Mouse (Mus musculus): Measurements from ENCODE around the gene Tmprss11f. TPM values are rescaled to one million over a fixed set of nuclear protein-coding genes. Genes with fewer than 3 reads are reported as not detected.
"Not testable (repeated sequence)": the region's sequence is repeated elsewhere in the genome, so short reads cannot be mapped to it uniquely, and the experiment has no call there.

Tmprss11f gene
- total RNA-seq (2021): not detected

GRCm38 (mm10) chr5:86632324-86632723 lies at the start of gene Tmprss11f:
Tmprss11f (minus strand) TSS chr5:86632424.
- intact Hi-C loops (cut with DNase I): no loop called here
- no peak for DNase-seq

GRCm38 (mm10) chr5:86676262-86676661 lies 44.0 kb upstream of the Tmprss11f start, which contains the start of gene Tmprss11b:
Tmprss11b (minus strand) TSS chr5:86676362.
- DNase-seq: no peak
- intact Hi-C loops (cut with DNase I): no loop called here

DNA sequence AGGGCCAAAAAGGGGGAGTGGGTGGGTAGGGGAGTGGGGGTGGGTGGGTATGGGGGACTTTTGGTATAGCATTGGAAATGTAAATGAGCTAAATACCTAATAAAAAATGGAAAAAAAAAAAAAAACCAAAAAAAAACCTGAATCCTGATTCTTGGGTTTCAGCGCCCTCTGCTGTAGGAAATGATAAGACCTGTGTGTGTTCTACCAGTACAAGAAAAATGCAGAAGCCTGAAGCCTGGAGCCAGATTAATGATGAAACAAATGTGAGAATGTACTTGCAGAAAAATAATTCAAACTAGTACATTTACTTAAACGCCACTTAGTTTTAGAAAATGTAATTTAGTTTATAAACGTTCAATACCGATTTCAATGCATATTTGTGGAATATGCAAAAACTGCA lies 17.0 kb upstream of the Tmprss11f start:
- not testable (repeated sequence) for DNase-seq
- intact Hi-C loops (cut with DNase I): loop anchor here (2.0 to 10.0 kb wide), 2 partner anchors 216 to 454 kb away; partner anchors contain the start of gene Gnrhr

DNA sequence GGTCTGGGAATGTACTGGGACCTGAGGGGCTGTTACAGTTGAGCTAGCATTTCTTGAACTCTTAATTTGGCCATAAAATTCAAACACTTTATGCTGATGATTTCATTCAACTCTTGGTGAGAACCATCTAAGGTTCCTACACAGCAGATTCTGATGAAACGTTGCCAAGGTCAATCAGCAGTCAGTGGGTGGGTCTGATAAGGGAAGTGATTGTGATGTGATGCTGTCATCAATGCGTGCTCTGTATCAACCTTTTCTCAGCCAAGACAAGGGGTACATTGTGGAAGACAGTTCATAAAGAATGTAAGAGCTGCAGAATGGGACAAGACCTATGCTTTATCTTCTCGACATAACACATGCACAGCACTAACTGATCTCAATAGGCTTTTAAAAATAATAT lies 8.6 kb upstream of the Tmprss11f start:
- no peak for DNase-seq
- intact Hi-C loops (cut with DNase I): loop anchor here (10.0 kb wide), 1 partner anchor 446 kb away; the partner anchor contains the start of gene Gnrhr

GRCm38 (mm10) chr5:86630700-86631099 lies 1.5 kb downstream of the Tmprss11f start:
- intact Hi-C loops (cut with DNase I): no loop called here

GRCm38 (mm10) chr5:86621778-86622177 lies 10.4 kb downstream of the Tmprss11f start:
- DNase-seq: no peak
- intact Hi-C loops (cut with DNase I): no loop called here

More at GRCm38 (mm10) chr5:86630700-86631099, 1.5 kb downstream of the Tmprss11f start:
- DNase-seq: no peak

DNA sequence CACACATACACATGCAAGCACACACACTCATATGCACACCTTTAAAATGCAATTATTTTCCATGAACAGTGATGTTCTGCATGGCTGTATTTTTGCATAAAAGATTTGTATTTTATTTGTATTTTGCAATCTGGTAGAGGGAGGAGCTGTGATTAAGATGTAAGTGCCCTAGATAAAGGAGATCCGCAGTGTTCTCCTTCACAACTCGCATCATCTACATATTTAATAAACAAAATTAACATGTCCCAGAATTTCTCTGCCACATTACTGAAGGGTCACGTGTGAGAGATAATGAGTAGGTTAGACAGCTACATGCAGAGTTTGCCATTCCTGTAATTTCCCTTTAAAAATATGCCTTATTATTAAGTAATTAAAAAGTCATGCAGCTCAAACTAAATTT lies 46.3 kb downstream of the Tmprss11f start:
- no peak for DNase-seq
- intact Hi-C loops (cut with DNase I): no loop called here

GRCm38 (mm10) chr5:86582618-86583017 lies 49.6 kb downstream of the Tmprss11f start:
- no peak for DNase-seq
- intact Hi-C loops (cut with DNase I): no loop called here

- intact Hi-C loops (cut with DNase I): no loop called here
- no peak for DNase-seq
These were observed 50.2 kb downstream of the Tmprss11f start for GRCm38 (mm10) chr5:86581998-86582397.

DNA sequence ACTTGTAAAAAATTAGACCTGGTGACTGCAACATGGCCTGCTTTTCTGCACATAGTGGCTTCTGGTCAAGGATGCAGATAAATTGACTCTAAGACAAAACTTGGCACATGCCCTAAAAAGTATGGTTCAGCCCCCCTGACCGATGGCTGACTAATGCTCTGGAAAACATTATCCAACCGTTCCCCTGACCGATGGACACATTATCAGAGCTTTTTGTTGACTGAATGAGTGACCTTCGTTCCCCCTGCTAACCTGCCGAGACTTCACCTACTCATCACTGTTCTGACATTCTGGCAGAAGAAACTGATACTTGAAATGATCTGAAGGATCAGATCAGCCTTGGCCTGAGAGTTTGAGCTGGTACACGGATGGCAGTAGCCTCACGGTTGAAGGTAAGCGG lies 53.5 kb downstream of the Tmprss11f start:
- DNase-seq; intact Hi-C loops (cut with DNase I): not testable (repeated sequence)

- intact Hi-C loops (cut with DNase I): no loop called here
- DNase-seq: no peak
These were observed 85.5 kb downstream of the Tmprss11f start for GRCm38 (mm10) chr5:86546693-86547092.

DNA sequence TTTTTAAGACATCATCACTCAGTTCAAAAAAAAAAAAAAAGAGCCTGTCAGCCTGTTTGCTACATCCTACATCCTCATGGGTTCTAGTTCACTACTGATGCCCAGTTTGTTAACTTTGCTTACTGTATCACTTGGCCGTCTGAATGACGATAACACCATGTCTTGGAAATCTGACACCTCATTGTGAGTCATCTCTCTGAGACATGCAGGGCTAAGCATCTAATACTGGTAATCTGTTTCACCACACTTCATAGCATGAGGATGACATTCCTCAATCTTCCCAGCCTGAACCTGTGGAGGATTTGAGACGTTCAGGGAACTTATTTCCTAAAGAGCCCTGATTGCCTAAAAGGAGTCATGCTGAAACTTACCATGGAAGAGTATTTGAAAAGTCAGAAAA lies 91.6 kb downstream of the Tmprss11f start:
- intact Hi-C loops (cut with DNase I): no loop called here
- DNase-seq: no peak

- DNase-seq: no peak
- intact Hi-C loops (cut with DNase I): no loop called here
These were observed 103.5 kb downstream of the Tmprss11f start for GRCm38 (mm10) chr5:86528725-86529124.

DNA sequence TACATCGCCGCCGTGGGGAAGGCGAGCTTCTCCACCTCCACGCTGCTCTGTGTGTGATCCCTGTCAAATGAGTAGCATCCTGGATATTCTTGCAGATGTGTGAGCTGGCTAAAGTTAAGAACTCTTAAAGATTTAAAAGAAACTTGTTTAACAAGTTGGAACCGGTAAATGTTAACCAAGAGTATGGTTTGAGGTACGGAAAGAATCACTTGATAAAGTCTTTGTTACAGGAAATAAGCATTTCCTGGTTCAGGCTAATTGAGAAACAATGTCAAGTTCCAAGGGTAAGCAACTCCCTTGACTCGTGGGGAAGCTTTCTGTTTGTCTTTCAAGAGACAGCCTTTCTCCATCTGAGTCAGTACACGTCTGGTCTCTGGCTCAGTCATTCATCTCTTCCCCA lies 113.7 kb downstream of the Tmprss11f start, which contains the start of gene Tmprss11g:
TSS of gene Tmprss11g (minus strand) at position 101 of the 400 bp plus-strand sequence.
- intact Hi-C loops (cut with DNase I): no loop called here
- no peak for DNase-seq

GRCm38 (mm10) chr5:86511538-86511937 lies 120.7 kb downstream of the Tmprss11f start:
- intact Hi-C loops (cut with DNase I): no loop called here
- DNase-seq: no peak

DNA sequence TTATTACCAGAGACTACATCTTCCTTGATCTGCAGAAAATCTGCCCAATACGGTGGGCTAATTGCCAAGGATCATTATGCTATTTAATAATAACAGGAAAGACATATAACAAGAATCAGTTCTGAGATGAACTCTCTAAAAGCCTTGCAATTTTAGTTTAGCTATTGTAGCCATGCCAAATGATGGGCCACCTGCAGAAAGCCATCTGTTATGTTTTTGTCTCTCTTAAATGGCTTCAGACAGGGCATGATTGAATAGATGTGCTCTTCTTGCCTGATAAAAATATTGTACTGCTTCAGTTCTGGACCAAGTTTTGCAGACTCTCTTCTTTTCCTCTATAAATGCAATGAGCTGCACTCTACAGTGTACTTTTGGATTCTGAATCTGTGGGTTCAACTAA lies 138.8 kb downstream of the Tmprss11f start:
- intact Hi-C loops (cut with DNase I): no loop called here
- DNase-seq: no peak

DNA sequence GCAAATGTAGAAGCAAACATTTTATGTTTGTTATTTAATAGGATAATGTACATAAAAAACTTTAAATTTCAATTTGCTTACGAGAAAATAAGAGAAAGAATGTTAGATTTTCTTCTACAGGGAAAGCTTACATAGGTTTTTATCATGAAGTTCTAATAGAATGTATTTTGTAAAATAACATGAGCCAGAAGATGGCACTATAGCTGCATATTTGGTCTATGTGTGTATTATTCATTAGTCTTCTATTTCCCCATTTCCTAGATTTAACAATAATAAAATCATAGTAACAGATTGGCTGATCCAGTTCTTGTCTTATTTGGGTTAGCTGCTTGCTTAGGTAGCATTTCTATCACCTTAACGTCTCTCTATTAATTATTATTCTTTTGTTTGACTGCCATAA lies 149.7 kb downstream of the Tmprss11f start:
- DNase-seq: no peak
- intact Hi-C loops (cut with DNase I): no loop called here

- intact Hi-C loops (cut with DNase I): no loop called here
- no peak for DNase-seq
These were observed 150.2 kb downstream of the Tmprss11f start for GRCm38 (mm10) chr5:86482031-86482430.

DNA sequence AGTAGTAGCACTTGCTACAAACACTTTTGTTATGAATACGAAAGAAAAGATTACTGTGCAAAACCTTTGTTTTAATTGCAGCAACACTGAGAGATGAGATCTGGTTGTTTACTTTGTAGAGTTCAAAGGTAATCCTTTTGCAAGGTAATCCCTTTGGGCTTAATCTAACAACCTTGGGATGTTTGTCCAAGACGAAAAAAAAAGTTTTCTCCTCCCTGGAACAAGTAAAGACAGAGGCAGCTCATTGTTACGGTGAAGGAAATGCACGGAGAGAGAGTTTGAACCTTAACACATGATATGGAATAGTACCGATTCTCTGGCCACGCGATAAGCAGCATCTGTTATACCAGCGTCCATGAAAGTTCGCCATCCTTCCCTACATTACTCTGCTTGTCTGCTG lies 158.4 kb downstream of the Tmprss11f start:
- intact Hi-C loops (cut with DNase I): no loop called here
- DNase-seq: no peak
